Mouse (Mus musculus): ENCODE measurements around the gene A930018P22Rik. TPM values are rescaled to one million over a fixed set of nuclear protein-coding genes. Genes with fewer than 3 reads are reported as not detected.

The A930018P22Rik gene
- polyA plus RNA-seq, 1 experiment = not detected

GRCm38 (mm10) chr2:104173431-104173830 lies 50.9 kb downstream of the A930018P22Rik start:
- no peak for DNase-seq (ENCODE audit: low read depth)
- TF ChIP-seq CTCF (IDR thresholded peaks at IDR 0.05; ENCODE audit: borderline replicate concordance, extremely low read depth, insufficient read depth, insufficient read length) = no peak
- TF ChIP-seq POLR2A (IDR thresholded peaks at IDR 0.05; ENCODE audit: borderline replicate concordance, extremely low read depth, insufficient read depth, insufficient read length, poor library complexity, severe bottlenecking) = no peak

Other genes with a start within 250 kb of the A930018P22Rik start
- gene Lmo2, start 164.8 kb upstream of the A930018P22Rik start, polyA plus RNA-seq (2012; rRNA removed) = 35.6 and 38.3 TPM in 2 replicates
- 45.4 and 48.2 TPM in 2 replicates for gene Fbxo3, start 95.0 kb upstream of the A930018P22Rik start, polyA plus RNA-seq (2012; rRNA removed)
- gene 4931422A03Rik, start 94.4 kb upstream of the A930018P22Rik start, polyA plus RNA-seq (2012; rRNA removed) = 0.08 TPM in 1 of 2 replicates, not detected in the other
- 0.08 and 0.19 TPM in 2 replicates for gene Gm10912, start 56.9 kb upstream of the A930018P22Rik start, polyA plus RNA-seq (2012; rRNA removed)
- not detected in 2 replicates for gene Gm10799, start 54.2 kb upstream of the A930018P22Rik start, polyA plus RNA-seq (2012; rRNA removed)
- 1.4 and 2.0 TPM in 2 replicates for gene Cd59b, start 52.9 kb upstream of the A930018P22Rik start, polyA plus RNA-seq (2012; rRNA removed)
- gene Cd59a, start 27.0 kb upstream of the A930018P22Rik start, polyA plus RNA-seq (2012; rRNA removed) = 7.3 and 10.4 TPM in 2 replicates

All from brain, embryonic 14.5 days (tissue).